Mouse (Mus musculus) hindbrain, embryonic 15.5 days (tissue): ENCODE data around the gene Hoxd3. TPM values are rescaled to one million over a fixed set of nuclear protein-coding genes. Genes with fewer than 3 reads are reported as not detected.

Experiments used
- ATAC-seq: fragments of 200-750 bp; cut with Nextera tagmentation; 2 replicates; pipeline ENCODE4 v1.8.0; 2017; ENCODE audit warnings: low read depth, moderate number of reproducible peaks, moderate TSS enrichment; ENCODE audit not compliant: low FRiP score
- H3K27ac ChIP-seq: fragments of 300-500 bp; sonication (generic); replicated peaks from 2 replicates; pipeline ENCODE4 v1.5.1; 2015; ENCODE audit warnings: mild to moderate bottlenecking, inconsistent platforms
- H3K27me3 ChIP-seq: fragments of 300-500 bp; sonication (generic); 2 replicates; pipeline ENCODE4 v1.6.1; 2015; ENCODE audit warnings: control low read depth, inconsistent platforms
- H3K36me3 ChIP-seq: fragments of 300-500 bp; sonication (generic); 2 replicates; pipeline ENCODE4 v1.6.1; 2015; ENCODE audit warnings: control low read depth, inconsistent platforms
- H3K4me1 ChIP-seq: fragments of 300-500 bp; sonication (generic); replicated peaks from 2 replicates; pipeline ENCODE4 v1.6.1; 2015; ENCODE audit warnings: control low read depth, inconsistent platforms
- H3K4me2 ChIP-seq: fragments of 300-500 bp; sonication (generic); 2 replicates; pipeline ENCODE4 v1.6.1; 2015; ENCODE audit warnings: moderate library complexity, mild to moderate bottlenecking, inconsistent platforms
- H3K4me3 ChIP-seq: fragments of 300-500 bp; sonication (generic); 2 replicates; pipeline ENCODE4 v1.5.1; 2015; ENCODE audit warnings: mild to moderate bottlenecking, inconsistent platforms
- H3K9ac ChIP-seq: fragments of 300-500 bp; sonication (generic); 2 replicates; pipeline ENCODE4 v1.6.1; 2015; ENCODE audit warnings: inconsistent platforms
- H3K9me3 ChIP-seq: fragments of 300-500 bp; sonication (generic); 2 replicates; pipeline ENCODE4 v1.6.1; 2016; ENCODE audit warnings: control low read depth, inconsistent platforms
- WGBS: fragments of 180-500 bp; shearing (Covaris S2); methylation state at CpG from one replicate; pipeline ENCODE4 v1.1.7; 2015; 5-methylcytosine and 5-hydroxymethylcytosine counted together
- polyA plus RNA-seq: library from polyadenylated mRNA; unstranded; fragments of >200 nt; fragmentation: Nextera tagmentation; extraction: Ambion mirVana; gene quantifications from 2 replicates; pipeline ENCODE4 v1.2.1, GENCODE M21; 2015

Gene Hoxd3
- polyA plus RNA-seq, 1 experiment from 2014 or later: 49.4 TPM

- Histone ChIP-seq H3K4me1 (peaks cover 12% of the 10 kb centered on the region), H3K27me3 (peaks cover 97% of the 10 kb centered on the region), H3K4me3 (0 out of 2 replicates have a peak overlapping the region, but pooled peaks have one; percentile 3), H3K36me3 (no peaks in the 10 kb centered on the region), H3K4me2 (peak overlapping the region; percentile 21; the same call in 1 of the 2 replicates), H3K9ac (no peak overlapping the region), H3K27ac (no peak overlapping the region), H3K9me3 (no peaks in the 10 kb centered on the region)
- ATAC-seq: peak; percentile 38; the same call in 1 of the 2 replicates
- under 1% methylated on average over 74 of the region's 78 CpGs for WGBS
Measured at GRCm38 (mm10) chr2:74681594-74682531, 29.9 kb upstream of the Hoxd3 start.

GRCm38 (mm10) chr2:74682796-74683195 lies 28.9 kb upstream of the Hoxd3 start:
- H3K36me3 ChIP-seq: no peaks in the 10 kb centered on the region
- peaks cover 12% of the 10 kb centered on the region for H3K4me1 ChIP-seq
- no peak for ATAC-seq
- no peak overlapping the region for H3K9ac ChIP-seq
- H3K4me3 ChIP-seq: 0 out of 2 replicates have a peak overlapping the region, but pooled peaks have one; percentile 3
- no peaks in the 10 kb centered on the region for H3K9me3 ChIP-seq
- peak overlapping the region; percentile 21; the same call in 1 of the 2 replicates for H3K4me2 ChIP-seq
- no peak overlapping the region for H3K27ac ChIP-seq
- peaks cover 97% of the 10 kb centered on the region for H3K27me3 ChIP-seq
- WGBS: under 1% methylated on average over 29 of the region's 51 CpGs

DNA sequence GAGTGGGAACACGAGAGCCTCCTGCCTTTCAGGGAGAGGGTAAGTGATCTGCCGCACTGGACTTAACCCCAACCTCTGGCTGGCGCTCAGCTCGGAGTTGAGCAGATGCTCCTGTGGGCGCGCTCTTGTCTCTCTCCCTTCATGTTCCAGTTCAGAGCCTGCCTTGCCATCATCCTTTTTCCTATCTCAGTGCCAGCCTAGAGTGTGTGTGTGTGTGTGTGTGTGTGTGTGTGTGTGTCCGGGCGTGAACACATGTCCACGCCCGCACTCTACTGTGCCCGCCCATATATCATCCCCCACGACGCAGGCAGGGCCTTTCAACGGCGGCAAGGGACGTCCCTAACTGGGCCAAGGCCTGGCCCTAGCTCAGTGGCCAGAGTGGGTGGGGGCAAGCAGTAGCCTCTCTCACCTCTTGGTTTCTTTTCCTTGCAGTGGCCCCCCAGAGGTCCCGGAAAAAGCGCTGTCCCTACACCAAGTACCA lies 28.2 kb upstream of the Hoxd3 start:
- WGBS: 1% methylated on average over 18 of the region's 18 CpGs
- H3K27ac ChIP-seq: no peak overlapping the region
- H3K27me3 ChIP-seq: peaks cover 97% of the 10 kb centered on the region
- H3K9ac ChIP-seq: no peak overlapping the region
- H3K4me3 ChIP-seq: no peak overlapping the region
- no peaks in the 10 kb centered on the region for H3K9me3 ChIP-seq
- peaks cover 12% of the 10 kb centered on the region for H3K4me1 ChIP-seq
- no peaks in the 10 kb centered on the region for H3K36me3 ChIP-seq
- ATAC-seq: no peak
- H3K4me2 ChIP-seq: no peak overlapping the region

DNA sequence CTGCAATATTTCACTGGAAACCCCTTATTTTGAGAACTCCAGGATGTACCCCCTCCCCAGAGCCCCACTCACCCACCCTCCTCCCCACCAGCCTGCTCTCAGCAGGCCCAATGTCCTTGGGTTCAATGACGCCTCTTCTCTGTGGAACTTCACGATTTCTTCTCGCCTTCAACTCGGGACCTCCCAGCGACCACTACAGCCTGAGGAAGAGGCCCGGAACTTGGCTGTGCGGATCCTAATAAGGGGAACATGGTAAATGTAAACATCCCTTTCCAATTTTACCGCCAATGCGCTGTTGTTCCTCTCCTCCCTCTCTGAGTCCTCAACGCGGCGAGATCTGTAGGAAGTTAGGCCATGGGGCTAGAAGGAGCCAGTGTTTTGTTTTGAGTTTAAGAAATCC lies 27.6 kb upstream of the Hoxd3 start:
- peaks cover 97% of the 10 kb centered on the region for H3K27me3 ChIP-seq
- no peaks in the 10 kb centered on the region for H3K9me3 ChIP-seq
- peaks cover 12% of the 10 kb centered on the region for H3K4me1 ChIP-seq
- ATAC-seq: no peak
- no peak overlapping the region for H3K4me3 ChIP-seq
- H3K36me3 ChIP-seq: no peaks in the 10 kb centered on the region
- H3K27ac ChIP-seq: no peak overlapping the region
- WGBS: 1% methylated on average over 12 of the region's 12 CpGs
- no peak overlapping the region for H3K9ac ChIP-seq
- no peak overlapping the region for H3K4me2 ChIP-seq

- no peak overlapping the region for H3K4me3 ChIP-seq
- ATAC-seq: no peak
- H3K9me3 ChIP-seq: no peaks in the 10 kb centered on the region
- peaks cover 12% of the 10 kb centered on the region for H3K4me1 ChIP-seq
- H3K4me2 ChIP-seq: no peak overlapping the region
- peaks cover 97% of the 10 kb centered on the region for H3K27me3 ChIP-seq
- WGBS: 11% methylated on average over 4 of the region's 4 CpGs
- H3K36me3 ChIP-seq: no peaks in the 10 kb centered on the region
- no peak overlapping the region for H3K27ac ChIP-seq
- H3K9ac ChIP-seq: no peak overlapping the region
Measured at GRCm38 (mm10) chr2:74685059-74685603, 26.6 kb upstream of the Hoxd3 start.

- WGBS: 5% methylated on average over 17 of the region's 17 CpGs
- Histone ChIP-seq H3K27me3 (peaks cover 92% of the 10 kb centered on the region), H3K9me3 (no peaks in the 10 kb centered on the region), H3K36me3 (no peaks in the 10 kb centered on the region), H3K9ac (no peak overlapping the region), H3K4me1 (peaks cover 12% of the 10 kb centered on the region), H3K27ac (no peak overlapping the region), H3K4me2 (no peak overlapping the region), H3K4me3 (no peak overlapping the region)
- no peak for ATAC-seq
Measured at GRCm38 (mm10) chr2:74686301-74686987, 25.3 kb upstream of the Hoxd3 start.

- no peak for ATAC-seq
- no peak overlapping the region for H3K27ac ChIP-seq
- no peak overlapping the region for H3K4me3 ChIP-seq
- no peak overlapping the region for H3K9ac ChIP-seq
- H3K4me1 ChIP-seq: peaks cover 7% of the 10 kb centered on the region
- under 1% methylated on average over 27 of the region's 27 CpGs for WGBS
- H3K9me3 ChIP-seq: no peaks in the 10 kb centered on the region
- no peak overlapping the region for H3K4me2 ChIP-seq
- no peaks in the 10 kb centered on the region for H3K36me3 ChIP-seq
- peaks cover 92% of the 10 kb centered on the region for H3K27me3 ChIP-seq
Measured at GRCm38 (mm10) chr2:74686988-74687697, 24.6 kb upstream of the Hoxd3 start.

DNA sequence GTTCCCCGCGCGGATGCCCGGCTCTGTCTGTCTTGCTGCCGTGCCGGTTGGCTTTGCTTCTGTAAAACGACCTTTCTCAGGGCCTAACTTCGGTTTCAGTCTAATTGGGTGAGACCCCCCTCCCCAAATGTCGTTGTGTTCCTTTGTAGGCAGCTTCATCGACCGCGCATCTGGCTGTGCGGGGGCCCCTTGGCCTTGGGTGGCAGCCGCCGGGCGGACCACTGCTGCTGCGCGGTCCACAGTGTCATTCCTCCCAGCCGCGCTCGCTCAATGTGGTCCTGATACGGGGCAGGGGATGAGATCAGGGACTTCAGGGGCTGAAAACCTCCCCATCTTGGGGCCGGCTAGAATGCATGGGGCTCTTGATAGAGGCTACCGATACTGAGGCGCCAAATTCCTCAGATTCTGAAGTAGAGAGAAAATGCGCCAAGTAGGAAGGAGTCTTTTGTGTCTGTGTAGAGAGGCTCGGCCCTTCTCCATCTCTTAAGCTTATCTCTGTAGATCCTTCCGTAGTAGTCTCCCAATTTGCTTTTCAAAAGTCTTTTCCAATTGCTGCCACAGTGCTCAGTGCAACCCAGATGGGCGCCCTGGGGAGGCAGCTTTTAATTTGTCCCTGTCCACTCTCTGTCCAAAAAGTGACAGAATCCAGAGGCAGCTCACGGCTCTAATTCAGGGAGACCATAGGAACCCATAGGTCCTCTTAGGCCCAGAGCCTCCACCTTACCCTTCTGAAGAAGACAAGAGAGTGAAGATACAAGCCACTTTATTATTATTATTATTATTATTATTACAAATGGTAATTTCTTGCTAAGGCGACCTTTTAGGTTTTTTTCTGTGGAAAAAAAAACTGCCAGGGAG lies 23.8 kb upstream of the Hoxd3 start:
- Histone ChIP-seq H3K27ac (no peak overlapping the region), H3K27me3 (peaks cover 93% of the 10 kb centered on the region), H3K9me3 (no peaks in the 10 kb centered on the region), H3K4me2 (no peak overlapping the region), H3K36me3 (no peaks in the 10 kb centered on the region), H3K9ac (no peak overlapping the region), H3K4me1 (no peaks in the 10 kb centered on the region), H3K4me3 (no peak overlapping the region)
- ATAC-seq: no peak
- 1% methylated on average over 31 of the region's 31 CpGs for WGBS

DNA sequence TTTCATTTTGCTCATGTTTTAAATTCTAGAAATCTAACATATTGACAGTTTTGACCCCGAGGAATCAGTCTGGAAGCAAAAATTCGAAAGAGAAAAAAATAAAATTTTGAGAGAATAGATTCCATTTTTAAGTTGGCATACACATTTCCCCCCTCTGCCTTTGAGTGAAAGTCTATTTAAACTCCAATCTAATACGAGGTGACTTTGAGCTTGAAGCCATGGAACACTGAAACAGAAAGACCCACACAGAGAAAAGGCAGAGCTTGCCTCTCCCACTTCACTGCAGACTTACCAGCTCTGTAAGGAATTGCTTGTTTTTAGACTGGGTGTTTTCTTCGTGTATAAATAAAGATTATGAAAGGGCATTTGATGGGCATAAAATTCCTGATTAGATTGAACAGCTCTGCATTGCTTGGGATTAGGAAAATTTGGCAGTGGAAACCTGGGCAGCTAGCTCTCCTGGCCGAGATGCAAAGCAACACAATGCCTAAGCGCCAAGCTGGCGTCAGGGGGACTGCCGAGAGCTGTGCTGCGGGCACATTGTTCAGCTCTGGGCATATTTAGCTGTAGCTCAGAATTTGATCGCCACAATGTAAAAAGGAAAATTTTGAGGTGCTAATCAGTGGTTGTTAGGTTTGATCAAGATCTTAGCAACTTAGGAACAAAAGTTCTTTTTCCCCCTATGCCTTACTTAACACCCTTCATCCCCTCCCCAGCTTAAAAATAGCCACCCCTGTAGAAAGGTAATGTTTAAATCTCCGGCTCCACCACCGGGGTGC lies 22.7 kb upstream of the Hoxd3 start:
- no peaks in the 10 kb centered on the region for H3K4me1 ChIP-seq
- 4% methylated on average over 12 of the region's 12 CpGs for WGBS
- no peaks in the 10 kb centered on the region for H3K9me3 ChIP-seq
- no peak overlapping the region for H3K4me3 ChIP-seq
- no peak overlapping the region for H3K4me2 ChIP-seq
- no peak for ATAC-seq
- peaks cover 93% of the 10 kb centered on the region for H3K27me3 ChIP-seq
- no peak overlapping the region for H3K27ac ChIP-seq
- no peak overlapping the region for H3K9ac ChIP-seq
- H3K36me3 ChIP-seq: no peaks in the 10 kb centered on the region

- under 1% methylated on average over 24 of the region's 24 CpGs for WGBS
- Histone ChIP-seq H3K4me1 (no peaks in the 10 kb centered on the region), H3K9ac (no peak overlapping the region), H3K4me2 (no peak overlapping the region), H3K4me3 (no peak overlapping the region), H3K27me3 (peaks cover 93% of the 10 kb centered on the region), H3K36me3 (no peaks in the 10 kb centered on the region), H3K9me3 (no peaks in the 10 kb centered on the region), H3K27ac (no peak overlapping the region)
- no peak for ATAC-seq
Measured at GRCm38 (mm10) chr2:74689574-74690337, 22.0 kb upstream of the Hoxd3 start.
